Mouse (Mus musculus): Measurements from ENCODE around the gene A4galt. TPM values are rescaled to one million over a fixed set of nuclear protein-coding genes. Genes with fewer than 3 reads are reported as not detected.

The A4galt gene
- polyA plus RNA-seq, 1 experiment from 2014 or later = 0.60 TPM

- Histone ChIP-seq H3K9ac (ENCODE audit: low read length) (no peak overlapping the region), H3K27me3 (ENCODE audit: control insufficient read depth, insufficient read depth, low read length) (peaks cover 12% of the 10 kb centered on the region), H3K4me1 (ENCODE audit: control insufficient read depth, insufficient read depth, low read length) (no peaks in the 10 kb centered on the region), H3K27ac (ENCODE audit: low read depth, low read length) (no peak overlapping the region), H3K4me2 (ENCODE audit: low read depth) (no peak overlapping the region), H3K9me3 (ENCODE audit: control insufficient read depth, low read length) (no peaks in the 10 kb centered on the region), H3K36me3 (ENCODE audit: control insufficient read depth, insufficient read depth, low read length) (no peaks in the 10 kb centered on the region), H3K4me3 (ENCODE audit: low read depth, low read length) (no peak overlapping the region)
- no peak for ATAC-seq (ENCODE audit: insufficient read depth, low FRiP score, low TSS enrichment)
- 82% methylated on average over 4 of the region's 4 CpGs for WGBS
- DNase-seq (ENCODE audit: low spot score) = no peak
Measured at GRCm38 (mm10) chr15:83256491-83256890, 4.9 kb upstream of the A4galt start.

GRCm38 (mm10) chr15:83255944-83256343 is 4.4 kb upstream of the A4galt start:
- ATAC-seq (ENCODE audit: insufficient read depth, low FRiP score, low TSS enrichment) (no peak), DNase-seq (ENCODE audit: low spot score) (no peak)
- H3K27me3 ChIP-seq (ENCODE audit: control insufficient read depth, insufficient read depth, low read length) = peaks cover 17% of the 10 kb centered on the region
- H3K27ac ChIP-seq (ENCODE audit: low read depth, low read length) = no peak overlapping the region
- no peaks in the 10 kb centered on the region for H3K9me3 ChIP-seq (ENCODE audit: control insufficient read depth, low read length)
- H3K9ac ChIP-seq (ENCODE audit: low read length) = no peak overlapping the region
- H3K4me2 ChIP-seq (ENCODE audit: low read depth) = no peak overlapping the region
- H3K4me3 ChIP-seq (ENCODE audit: low read depth, low read length) = no peak overlapping the region
- H3K36me3 ChIP-seq (ENCODE audit: control insufficient read depth, insufficient read depth, low read length) = no peaks in the 10 kb centered on the region
- WGBS = 88% methylated on average over 7 of the region's 7 CpGs
- H3K4me1 ChIP-seq (ENCODE audit: control insufficient read depth, insufficient read depth, low read length) = no peaks in the 10 kb centered on the region

GRCm38 (mm10) chr15:83255191-83255782 is 3.7 kb upstream of the A4galt start:
- DNase-seq (ENCODE audit: low spot score) = no peak
- Histone ChIP-seq H3K4me2 (ENCODE audit: low read depth) (no peak overlapping the region), H3K4me3 (ENCODE audit: low read depth, low read length) (no peak overlapping the region), H3K27ac (ENCODE audit: low read depth, low read length) (no peak overlapping the region), H3K9ac (ENCODE audit: low read length) (no peak overlapping the region), H3K27me3 (ENCODE audit: control insufficient read depth, insufficient read depth, low read length) (peaks cover 24% of the 10 kb centered on the region), H3K9me3 (ENCODE audit: control insufficient read depth, low read length) (no peaks in the 10 kb centered on the region), H3K36me3 (ENCODE audit: control insufficient read depth, insufficient read depth, low read length) (no peaks in the 10 kb centered on the region), H3K4me1 (ENCODE audit: control insufficient read depth, insufficient read depth, low read length) (no peaks in the 10 kb centered on the region)
- 91% methylated on average over 4 of the region's 4 CpGs for WGBS
- no peak for ATAC-seq (ENCODE audit: insufficient read depth, low FRiP score, low TSS enrichment)

GRCm38 (mm10) chr15:83254372-83255070 is 2.9 kb upstream of the A4galt start:
- DNase-seq (ENCODE audit: low spot score) (no peak), ATAC-seq (ENCODE audit: insufficient read depth, low FRiP score, low TSS enrichment) (no peak)
- no peak overlapping the region for H3K27ac ChIP-seq (ENCODE audit: low read depth, low read length)
- H3K36me3 ChIP-seq (ENCODE audit: control insufficient read depth, insufficient read depth, low read length) = no peaks in the 10 kb centered on the region
- no peak overlapping the region for H3K4me2 ChIP-seq (ENCODE audit: low read depth)
- H3K27me3 ChIP-seq (ENCODE audit: control insufficient read depth, insufficient read depth, low read length) = peaks cover 29% of the 10 kb centered on the region
- H3K9me3 ChIP-seq (ENCODE audit: control insufficient read depth, low read length) = no peaks in the 10 kb centered on the region
- 70% methylated on average over 10 of the region's 10 CpGs for WGBS
- H3K9ac ChIP-seq (ENCODE audit: low read length) = no peak overlapping the region
- no peaks in the 10 kb centered on the region for H3K4me1 ChIP-seq (ENCODE audit: control insufficient read depth, insufficient read depth, low read length)
- no peak overlapping the region for H3K4me3 ChIP-seq (ENCODE audit: low read depth, low read length)

GRCm38 (mm10) chr15:83252060-83252459 is 486 bp upstream of the A4galt start:
- Histone ChIP-seq H3K4me2 (ENCODE audit: low read depth) (no peak overlapping the region), H3K4me1 (ENCODE audit: control insufficient read depth, insufficient read depth, low read length) (no peaks in the 10 kb centered on the region), H3K36me3 (ENCODE audit: control insufficient read depth, insufficient read depth, low read length) (no peaks in the 10 kb centered on the region), H3K9ac (ENCODE audit: low read length) (no peak overlapping the region), H3K27ac (ENCODE audit: low read depth, low read length) (no peak overlapping the region), H3K4me3 (ENCODE audit: low read depth, low read length) (no peak overlapping the region), H3K9me3 (ENCODE audit: control insufficient read depth, low read length) (no peaks in the 10 kb centered on the region), H3K27me3 (ENCODE audit: control insufficient read depth, insufficient read depth, low read length) (peaks cover 29% of the 10 kb centered on the region)
- DNase-seq (ENCODE audit: low spot score) (no peak), ATAC-seq (ENCODE audit: insufficient read depth, low FRiP score, low TSS enrichment) (no peak)
- 78% methylated on average over 14 of the region's 14 CpGs for WGBS

GRCm38 (mm10) chr15:83250651-83251175 is 861 bp downstream of the A4galt start:
- no peak overlapping the region for H3K27ac ChIP-seq (ENCODE audit: low read depth, low read length)
- peak overlapping the region; percentile 50 for H3K4me3 ChIP-seq (ENCODE audit: low read depth, low read length)
- H3K27me3 ChIP-seq (ENCODE audit: control insufficient read depth, insufficient read depth, low read length) = peaks cover 29% of the 10 kb centered on the region
- H3K9ac ChIP-seq (ENCODE audit: low read length) = peak overlapping the region; percentile 26; the same call in 1 of the 2 replicates
- H3K4me1 ChIP-seq (ENCODE audit: control insufficient read depth, insufficient read depth, low read length) = no peaks in the 10 kb centered on the region
- ATAC-seq (ENCODE audit: insufficient read depth, low FRiP score, low TSS enrichment) (no peak), DNase-seq (ENCODE audit: low spot score) (no peak)
- under 1% methylated on average over 20 of the region's 20 CpGs for WGBS
- H3K4me2 ChIP-seq (ENCODE audit: low read depth) = peak overlapping the region; percentile 84
- H3K9me3 ChIP-seq (ENCODE audit: control insufficient read depth, low read length) = no peaks in the 10 kb centered on the region
- no peaks in the 10 kb centered on the region for H3K36me3 ChIP-seq (ENCODE audit: control insufficient read depth, insufficient read depth, low read length)

GRCm38 (mm10) chr15:83249535-83250287 is 1.9 kb downstream of the A4galt start:
- H3K9me3 ChIP-seq (ENCODE audit: control insufficient read depth, low read length) = no peaks in the 10 kb centered on the region
- no peak overlapping the region for H3K4me2 ChIP-seq (ENCODE audit: low read depth)
- H3K27ac ChIP-seq (ENCODE audit: low read depth, low read length) = no peak overlapping the region
- H3K4me3 ChIP-seq (ENCODE audit: low read depth, low read length) = no peak overlapping the region
- no peak for ATAC-seq (ENCODE audit: insufficient read depth, low FRiP score, low TSS enrichment)
- no peaks in the 10 kb centered on the region for H3K36me3 ChIP-seq (ENCODE audit: control insufficient read depth, insufficient read depth, low read length)
- no peak for DNase-seq (ENCODE audit: low spot score)
- 93% methylated on average over 12 of the region's 12 CpGs for WGBS
- H3K4me1 ChIP-seq (ENCODE audit: control insufficient read depth, insufficient read depth, low read length) = no peaks in the 10 kb centered on the region
- H3K9ac ChIP-seq (ENCODE audit: low read length) = no peak overlapping the region
- H3K27me3 ChIP-seq (ENCODE audit: control insufficient read depth, insufficient read depth, low read length) = peaks cover 29% of the 10 kb centered on the region

- peaks cover 29% of the 10 kb centered on the region for H3K27me3 ChIP-seq (ENCODE audit: control insufficient read depth, insufficient read depth, low read length)
Measured at GRCm38 (mm10) chr15:83248236-83248844, 3.2 kb downstream of the A4galt start.

More at GRCm38 (mm10) chr15:83248236-83248844, 3.2 kb downstream of the A4galt start:
- no peaks in the 10 kb centered on the region for H3K9me3 ChIP-seq (ENCODE audit: control insufficient read depth, low read length)
- no peak overlapping the region for H3K9ac ChIP-seq (ENCODE audit: low read length)
- H3K4me2 ChIP-seq (ENCODE audit: low read depth) = no peak overlapping the region
- no peaks in the 10 kb centered on the region for H3K4me1 ChIP-seq (ENCODE audit: control insufficient read depth, insufficient read depth, low read length)
- no peak overlapping the region for H3K4me3 ChIP-seq (ENCODE audit: low read depth, low read length)
- no peaks in the 10 kb centered on the region for H3K36me3 ChIP-seq (ENCODE audit: control insufficient read depth, insufficient read depth, low read length)
- no peak for ATAC-seq (ENCODE audit: insufficient read depth, low FRiP score, low TSS enrichment)
- H3K27ac ChIP-seq (ENCODE audit: low read depth, low read length) = no peak overlapping the region
- WGBS = 58% methylated on average over 14 of the region's 14 CpGs
- DNase-seq (ENCODE audit: low spot score) = no peak

Measured in neural tube, embryonic 11.5 days (tissue).